Mouse (Mus musculus): ENCODE data around the gene Oxnad1.
"Not testable (repeated sequence)": the region's sequence is repeated elsewhere in the genome, so short reads cannot be mapped to it uniquely, and the experiment has no call there.

Gene Oxnad1

GRCm38 (mm10) chr14:32084761-32085485 is at the start of gene Oxnad1:
TSS of gene Oxnad1 (plus strand) at chr14:32085374.
- DNase-seq: peak; percentile 90 to 94

- DNase-seq: no peak
Observed at GRCm38 (mm10) chr14:32036482-32036881, 48.7 kb upstream of the Oxnad1 start.

GRCm38 (mm10) chr14:32037661-32038252 is 47.4 kb upstream of the Oxnad1 start:
- no peak for DNase-seq

- DNase-seq: no peak
Observed at GRCm38 (mm10) chr14:32042108-32042507, 43.1 kb upstream of the Oxnad1 start.

GRCm38 (mm10) chr14:32046357-32046756 is 38.8 kb upstream of the Oxnad1 start:
- DNase-seq: no peak

- DNase-seq: no peak
Observed at GRCm38 (mm10) chr14:32050171-32050570, 35.0 kb upstream of the Oxnad1 start.

- no peak for DNase-seq
Observed at GRCm38 (mm10) chr14:32053895-32054294, 31.3 kb upstream of the Oxnad1 start.

GRCm38 (mm10) chr14:32054788-32055187 is 30.4 kb upstream of the Oxnad1 start:
- DNase-seq: no peak

GRCm38 (mm10) chr14:32055781-32056180 is 29.4 kb upstream of the Oxnad1 start:
- DNase-seq: no peak

GRCm38 (mm10) chr14:32056675-32057074 is 28.5 kb upstream of the Oxnad1 start:
- DNase-seq: peak in 1 of 2 experiments; percentile 62

- no peak for DNase-seq
Observed at GRCm38 (mm10) chr14:32057664-32058063, 27.5 kb upstream of the Oxnad1 start.

- no peak for DNase-seq
Observed at GRCm38 (mm10) chr14:32061398-32061797, 23.8 kb upstream of the Oxnad1 start.

- DNase-seq: no peak
Observed at GRCm38 (mm10) chr14:32072807-32073206, 12.4 kb upstream of the Oxnad1 start.

GRCm38 (mm10) chr14:32073211-32073685 is 11.9 kb upstream of the Oxnad1 start:
- peak; percentile 37 to 38 for DNase-seq

- DNase-seq: peak; percentile 53 to 59
Observed at GRCm38 (mm10) chr14:32073901-32074300, 11.3 kb upstream of the Oxnad1 start.

GRCm38 (mm10) chr14:32076896-32077575 is 8.1 kb upstream of the Oxnad1 start:
- peak; percentile 55 to 84 for DNase-seq

GRCm38 (mm10) chr14:32081026-32081425 is 4.1 kb upstream of the Oxnad1 start:
- no peak for DNase-seq

- DNase-seq: no peak
Observed at GRCm38 (mm10) chr14:32082891-32083290, 2.3 kb upstream of the Oxnad1 start.

- DNase-seq: no peak
Observed at GRCm38 (mm10) chr14:32083466-32083865, 1.7 kb upstream of the Oxnad1 start.

GRCm38 (mm10) chr14:32085486-32086201 is 470 bp downstream of the Oxnad1 start, which contains the start of gene Dph3:
TSS of gene Dph3 (minus strand) at chr14:32085729.
- peak; percentile 99 to 100 for DNase-seq

- DNase-seq: peak in 1 of 2 experiments; percentile 20
Observed at GRCm38 (mm10) chr14:32086226-32086625, 1.1 kb downstream of the Oxnad1 start.

- not testable (repeated sequence) for DNase-seq
Observed at GRCm38 (mm10) chr14:32087584-32088248, 2.5 kb downstream of the Oxnad1 start.

Measured in kidney, postnatal 36 days (tissue).